Mouse (Mus musculus): ENCODE results near the gene Sapcd1.
A peak's percentile ranks its signal among the peaks of the same experiment; 100 is the strongest.
"Not testable (repeated sequence)": the region's sequence is repeated elsewhere in the genome, so short reads cannot be mapped to it uniquely, and the experiment has no call there.

Gene Sapcd1

DNA sequence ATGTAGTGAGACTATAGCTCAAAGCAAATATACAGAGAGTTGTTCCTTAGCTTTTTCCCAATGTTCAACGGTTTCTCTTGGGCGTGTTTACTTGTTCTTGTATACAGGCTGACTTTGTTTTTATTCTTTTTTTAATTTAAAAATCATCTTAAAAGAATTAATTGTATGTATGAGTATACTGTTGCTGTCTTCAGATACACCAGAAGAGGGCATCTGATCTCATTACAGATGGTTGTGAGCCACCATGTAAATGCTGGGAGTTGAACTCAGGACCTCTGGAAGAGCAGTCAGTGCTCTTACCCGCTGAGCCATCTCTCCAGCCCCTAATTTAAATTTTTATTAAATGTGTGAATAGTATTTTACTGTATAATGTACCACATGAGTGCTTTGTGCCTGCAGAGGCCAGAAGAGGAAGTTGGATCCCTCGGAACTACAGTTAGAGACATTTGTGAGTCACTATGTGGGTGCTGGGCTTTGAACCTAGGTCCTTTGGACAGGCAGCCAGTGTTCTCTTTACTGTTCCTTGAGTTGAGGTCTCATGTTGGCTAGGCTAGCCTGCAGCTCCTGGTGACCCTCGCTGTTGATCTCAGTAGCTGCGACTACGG lies 20.3 kb downstream of the Sapcd1 start:
- no peak for DNase-seq (ENCODE audit: low spot score)

DNA sequence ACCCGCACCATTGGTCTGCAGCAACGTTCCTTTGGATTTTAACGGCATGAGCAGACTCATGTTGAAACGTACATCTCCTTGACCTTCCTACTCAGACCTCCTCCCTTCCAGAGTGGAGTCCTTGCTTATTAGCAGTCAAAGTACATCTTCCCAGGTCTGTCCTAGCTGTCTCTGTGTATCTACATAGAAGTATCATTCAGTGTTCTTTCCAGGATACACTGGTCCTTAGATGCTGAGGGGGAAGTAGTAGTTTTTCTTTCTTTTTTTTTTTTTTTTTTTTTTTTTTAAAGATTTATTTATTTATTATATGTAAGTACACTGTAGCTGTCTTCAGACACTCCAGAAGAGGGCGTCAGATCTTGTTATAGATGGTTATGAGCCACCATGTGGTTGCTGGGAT lies 21.9 kb downstream of the Sapcd1 start:
- not testable (repeated sequence) for DNase-seq (ENCODE audit: low spot score)

DNA sequence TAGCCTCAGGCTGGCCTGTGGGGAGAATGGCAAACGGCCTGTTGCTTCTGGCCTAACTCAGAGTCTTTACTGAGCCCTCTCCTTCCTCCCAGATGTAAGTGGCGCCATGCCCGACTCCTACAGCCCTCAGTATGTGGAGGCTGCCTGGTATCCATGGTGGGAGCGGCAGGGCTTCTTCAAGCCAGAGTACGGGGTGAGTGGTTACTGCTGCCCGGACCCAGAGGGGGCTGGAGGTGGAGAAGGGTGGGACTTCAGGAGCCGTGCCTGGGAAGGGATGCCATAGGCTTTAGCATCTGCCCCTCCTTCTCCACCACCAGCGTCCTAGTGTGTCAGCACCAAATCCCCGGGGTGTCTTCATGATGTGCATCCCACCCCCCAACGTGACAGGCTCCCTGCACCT lies 22.7 kb downstream of the Sapcd1 start:
- no peak for DNase-seq (ENCODE audit: low spot score)

DNA sequence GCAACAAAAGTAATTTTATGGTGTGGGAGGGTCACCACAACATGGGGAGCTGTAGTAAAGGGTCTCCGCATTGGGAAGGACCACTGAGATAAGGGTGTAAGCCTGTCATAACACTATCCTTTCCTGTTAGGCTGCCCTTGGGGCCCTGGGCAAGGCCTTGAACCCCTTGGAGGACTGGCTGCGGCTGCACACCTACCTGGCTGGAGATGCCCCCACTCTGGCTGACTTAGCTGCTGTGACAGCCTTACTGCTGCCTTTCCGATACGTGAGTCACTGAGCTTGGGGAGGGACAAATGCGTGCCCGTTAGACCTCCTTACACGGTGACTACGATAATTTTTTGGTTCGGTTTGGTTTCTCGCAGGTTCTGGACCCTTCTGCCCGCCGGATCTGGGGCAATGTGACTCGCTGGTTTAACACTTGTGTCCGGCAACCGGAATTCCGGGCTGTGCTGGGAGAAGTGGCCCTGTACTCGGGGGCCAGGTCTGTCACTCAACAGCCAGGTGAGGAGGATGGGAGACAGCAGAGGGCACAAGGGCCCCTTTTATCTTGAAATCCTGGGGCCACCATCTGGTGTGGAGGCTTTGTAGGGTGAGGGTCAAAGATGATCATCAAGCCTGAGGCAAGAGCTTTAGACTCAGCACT lies 23.6 kb downstream of the Sapcd1 start:
- DNase-seq (ENCODE audit: low spot score): no peak

DNA sequence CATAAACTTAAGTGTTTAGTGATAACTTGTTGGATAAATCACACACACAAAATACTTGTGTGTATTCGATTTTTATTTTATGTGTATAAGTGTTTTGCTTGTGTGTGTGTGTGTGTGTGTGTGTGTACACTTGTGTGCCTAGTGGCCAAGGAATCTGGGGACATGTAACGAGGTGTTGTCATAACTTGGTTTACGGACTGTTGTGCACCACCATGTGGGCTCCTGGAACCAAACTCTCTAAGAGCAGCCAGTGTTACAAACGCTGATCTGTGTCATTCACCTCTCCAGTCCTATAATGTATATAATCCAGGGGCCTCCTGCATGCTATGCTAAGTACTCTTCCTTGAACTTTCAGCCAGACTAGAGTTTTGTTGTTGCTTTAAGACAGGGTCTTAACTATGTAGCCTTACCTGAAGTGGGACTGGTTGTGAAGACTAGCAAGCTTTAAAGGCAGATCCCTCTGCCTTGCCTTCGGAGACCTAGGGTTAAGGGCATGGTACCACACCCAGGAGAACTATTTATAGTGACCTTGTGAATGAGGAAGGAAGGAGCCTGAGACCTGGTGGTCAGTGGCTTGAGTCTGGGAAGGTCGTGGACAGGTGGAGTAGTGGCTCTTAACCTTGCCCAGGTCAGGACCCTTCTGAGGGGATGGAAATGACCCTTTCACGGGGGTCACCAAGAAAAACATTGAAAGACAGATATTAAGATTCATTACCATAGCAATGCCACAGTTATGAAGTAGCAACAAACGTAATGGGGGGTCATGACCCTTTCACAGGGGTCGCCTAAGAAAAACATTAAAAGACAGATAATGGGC lies 24.6 kb downstream of the Sapcd1 start:
- no peak for DNase-seq (ENCODE audit: low spot score)

DNA sequence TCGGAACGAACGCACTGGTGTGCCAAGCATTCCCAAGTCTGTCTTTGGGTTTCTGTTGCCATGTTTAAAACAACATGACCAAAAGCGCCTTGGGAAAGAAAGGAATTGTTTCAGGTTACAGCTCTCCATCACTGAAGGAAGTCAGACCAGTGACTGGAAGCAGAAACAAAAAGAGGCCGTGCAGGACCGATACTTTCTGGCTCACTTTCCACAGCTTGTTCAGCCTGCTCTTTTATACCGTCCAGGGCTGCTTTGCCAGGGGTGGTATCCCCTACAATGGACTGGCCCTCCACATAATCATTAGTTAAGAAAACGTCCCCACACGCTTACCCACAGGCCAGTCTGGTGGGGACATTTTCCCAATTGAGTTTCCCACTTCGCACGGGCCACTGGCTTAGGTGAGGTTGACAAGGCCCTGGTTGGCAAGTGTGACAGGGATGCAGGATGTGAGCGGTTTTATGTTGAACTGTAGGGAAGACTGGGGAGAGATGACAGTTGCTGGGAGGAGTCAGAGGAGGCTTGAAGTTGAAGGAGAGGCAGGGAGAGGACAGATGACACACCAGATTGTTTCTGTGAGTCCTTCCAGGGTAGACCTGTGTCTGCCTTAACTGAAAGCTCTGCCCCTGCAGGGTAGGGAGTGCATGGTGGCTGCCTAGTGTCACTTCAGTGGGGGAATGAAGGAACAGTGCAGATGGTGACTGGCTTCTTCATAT lies 25.5 kb downstream of the Sapcd1 start:
- DNase-seq (ENCODE audit: low spot score): no peak

DNA sequence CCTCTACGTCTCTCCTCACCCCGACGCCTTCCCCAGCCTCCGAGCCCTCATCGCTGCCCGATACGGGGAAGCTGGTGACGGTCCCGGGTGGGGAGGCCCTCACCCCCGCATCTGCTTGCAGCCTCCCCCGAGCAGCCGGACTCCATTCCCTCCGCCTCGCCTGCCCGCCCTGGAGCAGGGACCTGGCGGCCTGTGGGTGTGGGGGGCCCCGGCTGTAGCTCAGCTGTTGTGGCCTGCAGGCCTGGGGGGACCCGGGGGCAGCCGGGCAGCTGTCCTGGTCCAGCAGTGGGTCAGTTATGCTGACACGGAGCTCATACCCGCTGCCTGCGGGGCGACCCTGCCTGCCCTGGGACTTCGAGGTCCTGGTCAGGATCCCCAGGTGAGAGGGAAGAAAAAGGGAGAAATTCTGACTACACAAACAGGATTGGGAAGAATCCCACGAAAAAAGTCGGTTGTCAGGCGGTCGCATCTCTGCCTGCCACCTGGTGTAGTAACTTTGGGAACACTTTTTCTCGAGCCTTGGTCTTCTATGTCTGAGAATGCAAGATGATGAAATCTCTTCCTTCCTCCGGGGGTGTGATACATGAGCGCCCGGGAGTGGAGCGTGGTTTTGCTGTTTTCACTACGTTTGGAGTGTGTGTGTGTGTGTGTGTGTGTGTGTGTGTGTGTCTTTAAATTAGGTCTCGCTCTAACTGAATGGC lies 26.2 kb downstream of the Sapcd1 start:
- DNase-seq (ENCODE audit: low spot score): no peak

DNA sequence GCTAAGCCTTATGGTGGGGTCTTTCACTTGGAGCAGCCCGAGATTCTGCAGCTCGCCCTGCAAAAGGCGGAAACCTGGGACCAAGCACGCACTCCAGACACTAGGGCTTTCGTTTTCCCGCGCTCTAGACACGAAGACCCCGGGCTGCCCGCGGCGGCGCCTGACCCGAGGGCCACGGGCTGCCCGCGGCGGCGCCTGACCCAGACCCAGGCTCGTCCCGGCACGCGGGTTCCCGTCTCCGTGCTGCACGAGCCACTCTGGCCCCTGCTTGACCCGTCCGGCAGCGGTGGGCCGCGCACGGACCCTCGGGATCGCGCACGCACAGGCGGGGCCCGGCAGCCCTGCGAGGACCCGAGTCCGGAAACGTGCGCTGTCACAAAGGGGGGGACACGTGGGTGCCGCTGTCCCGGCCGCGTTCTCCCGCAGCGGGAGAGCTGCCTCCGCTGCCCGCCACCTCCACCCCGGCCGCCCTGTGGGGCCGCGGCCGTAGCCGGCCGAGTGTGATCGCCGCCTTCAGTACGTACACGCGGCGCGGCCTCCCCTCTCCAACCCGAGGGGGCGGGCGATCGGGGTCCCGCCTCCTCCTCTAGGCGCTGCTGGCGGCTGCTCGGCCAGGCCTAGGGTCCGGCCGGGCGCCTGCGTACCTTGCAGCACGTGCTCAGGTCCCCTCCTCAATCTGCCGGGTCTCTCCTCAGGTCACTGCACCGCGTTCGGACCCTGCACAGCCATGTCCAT lies 26.9 kb downstream of the Sapcd1 start, which contains the start of gene Vars:
Vars (plus strand) TSS at position 271 of the 735 bp plus-strand sequence.
- peak; percentile 83 for DNase-seq (ENCODE audit: low spot score)

DNA sequence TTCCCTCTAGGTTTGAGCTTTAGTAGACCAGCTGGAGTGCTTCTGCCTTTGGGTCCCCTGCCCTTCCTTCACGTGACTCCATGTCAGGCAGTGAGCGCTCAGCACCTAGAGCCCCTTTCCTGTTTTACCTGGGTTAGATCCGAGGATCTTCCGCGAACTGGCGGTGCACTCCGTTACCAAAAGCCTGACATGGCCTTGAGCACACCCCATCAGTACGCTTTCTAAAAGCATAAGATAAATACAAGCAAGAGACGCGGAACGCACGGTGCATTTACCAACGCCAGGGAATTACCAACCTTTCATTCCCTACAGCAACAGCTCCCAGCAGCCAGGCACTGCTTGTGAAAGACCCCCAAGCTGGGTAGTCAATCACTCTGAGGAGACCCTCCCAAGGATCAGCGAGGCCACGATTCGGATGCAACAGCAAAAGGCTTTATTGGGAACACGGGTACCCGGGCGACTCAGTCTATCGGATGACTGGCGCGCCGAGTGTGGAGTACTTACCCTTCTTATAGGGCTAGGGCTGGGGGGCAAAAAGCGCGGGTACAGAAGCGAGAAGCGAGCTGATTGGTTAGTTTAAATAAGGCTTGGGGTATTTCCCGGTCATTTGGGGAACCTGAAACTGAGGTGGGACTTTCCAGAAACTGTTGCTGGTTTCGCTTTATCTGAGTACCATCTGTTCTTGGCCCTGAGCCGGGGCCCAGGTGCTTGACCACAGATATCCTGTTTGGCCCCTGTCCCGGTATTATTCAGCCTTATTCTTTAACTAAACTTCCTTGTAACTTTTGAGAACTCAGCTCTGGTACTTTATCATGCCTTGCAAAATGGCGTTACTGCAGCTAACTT lies 27.7 kb downstream of the Sapcd1 start:
- not testable (repeated sequence) for DNase-seq (ENCODE audit: low spot score)

DNA sequence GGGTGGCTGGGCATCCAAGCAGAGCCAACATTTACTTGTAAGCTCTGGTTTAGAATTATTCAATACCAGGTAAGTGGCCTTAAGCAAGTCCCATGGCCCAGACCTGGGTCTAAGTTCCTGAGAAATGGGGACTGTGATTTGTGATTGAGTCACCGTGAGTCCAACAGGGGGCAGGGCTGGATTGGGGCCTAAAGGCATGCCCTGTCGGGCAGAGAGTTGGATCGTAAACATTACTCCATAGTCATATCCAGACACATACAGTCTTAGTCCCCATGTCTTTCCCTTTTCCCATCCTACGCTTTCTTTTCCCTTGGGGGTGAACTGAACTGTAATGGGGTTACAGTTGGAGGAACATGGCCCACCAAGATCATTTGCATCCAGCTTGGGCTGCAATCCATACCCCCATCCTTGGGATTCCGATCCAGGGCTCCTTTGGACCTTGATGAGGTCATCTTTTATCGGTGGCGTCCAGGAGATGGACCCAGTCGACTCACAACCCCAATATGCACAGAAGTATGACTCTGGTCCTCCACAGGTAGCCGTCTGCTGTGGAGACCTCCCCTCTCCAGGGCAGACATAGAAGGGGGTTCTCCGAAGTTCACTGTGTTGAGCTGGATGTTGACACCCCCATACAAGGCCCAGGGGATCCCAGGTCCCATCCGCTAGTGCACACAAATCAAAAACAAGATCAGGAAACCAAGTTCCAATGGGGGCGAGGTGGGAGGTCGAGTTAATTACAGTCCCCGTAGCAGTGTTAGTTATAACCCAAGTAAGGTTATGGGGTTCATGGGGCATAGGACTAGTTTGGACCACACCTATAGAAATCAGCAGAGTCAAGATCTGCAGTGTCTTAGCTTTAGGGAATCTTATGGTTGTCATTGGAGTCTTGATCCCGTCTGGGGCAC lies 29.0 kb downstream of the Sapcd1 start:
- no peak for DNase-seq (ENCODE audit: low spot score)

DNA sequence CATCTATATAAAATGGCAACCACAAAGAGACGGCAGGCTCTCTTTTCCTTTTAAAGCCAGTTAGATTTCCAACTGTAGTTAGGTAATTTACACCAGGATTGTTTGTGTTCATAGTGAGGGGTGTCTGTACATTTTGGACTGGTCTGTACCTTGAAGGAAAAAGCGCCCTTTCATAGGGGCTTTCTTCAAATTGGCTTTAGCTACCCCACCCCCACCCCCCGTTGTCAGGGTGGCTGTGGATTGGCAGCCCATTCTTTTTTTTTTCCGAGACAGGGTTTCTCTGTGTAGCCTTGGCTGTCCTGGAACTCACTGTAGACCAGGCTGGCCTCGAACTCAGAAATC lies 30.7 kb downstream of the Sapcd1 start:
- no peak for DNase-seq (ENCODE audit: low spot score)

DNA sequence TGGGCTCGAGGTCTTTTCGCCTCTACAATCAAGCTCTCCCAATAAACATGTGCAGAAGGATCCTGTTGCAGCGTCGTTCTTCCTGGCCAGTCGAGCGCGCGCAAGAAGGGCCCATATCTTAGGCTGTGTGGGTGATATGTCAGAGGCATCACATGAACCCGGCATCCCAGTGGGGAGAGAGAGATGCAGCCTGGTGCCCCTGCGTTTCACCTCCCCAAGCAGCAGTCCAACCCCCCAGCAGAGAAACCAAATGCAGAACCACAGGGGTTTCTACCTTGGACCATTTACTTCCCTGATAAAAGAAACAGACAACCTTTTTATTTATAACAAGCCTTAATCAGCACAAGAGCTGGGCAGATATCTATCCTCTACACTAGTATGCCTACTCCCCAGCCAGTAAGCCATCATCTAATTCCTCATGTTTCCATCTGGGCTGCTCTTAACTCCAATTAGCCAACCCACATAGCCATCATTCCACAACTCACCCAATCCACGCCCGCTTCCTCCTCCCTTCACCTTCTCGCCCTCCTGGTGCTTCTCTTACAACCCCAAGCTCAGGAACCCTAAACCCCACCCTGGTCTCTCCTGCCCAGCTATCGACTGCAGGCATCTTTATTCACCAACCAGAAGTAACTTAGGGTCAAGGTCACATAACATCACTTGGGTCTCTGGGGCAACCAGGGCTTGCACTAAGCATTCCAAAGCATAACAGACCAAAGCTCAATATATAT lies 31.2 kb downstream of the Sapcd1 start:
- DNase-seq (ENCODE audit: low spot score): no peak

DNA sequence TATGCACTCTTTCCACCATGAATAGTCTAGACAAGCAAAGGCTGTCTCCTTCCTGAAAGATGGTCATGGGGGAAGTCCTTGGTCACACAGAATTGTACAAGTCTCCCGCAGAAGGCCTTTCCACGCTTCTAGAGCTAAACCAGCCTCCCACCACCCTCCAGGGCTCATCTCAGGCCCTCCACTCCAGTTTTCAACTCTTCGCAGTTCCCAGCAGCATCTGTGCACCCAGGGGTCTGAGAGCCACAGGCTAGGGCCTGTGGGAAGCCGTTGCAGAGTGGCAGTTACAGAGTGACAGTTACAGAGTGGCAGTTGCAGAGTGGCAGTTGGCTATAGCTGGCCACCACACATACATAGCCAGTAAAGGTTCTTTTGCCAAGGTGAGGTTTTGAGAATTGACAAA lies 31.9 kb downstream of the Sapcd1 start:
- not testable (repeated sequence) for DNase-seq (ENCODE audit: low spot score)

DNA sequence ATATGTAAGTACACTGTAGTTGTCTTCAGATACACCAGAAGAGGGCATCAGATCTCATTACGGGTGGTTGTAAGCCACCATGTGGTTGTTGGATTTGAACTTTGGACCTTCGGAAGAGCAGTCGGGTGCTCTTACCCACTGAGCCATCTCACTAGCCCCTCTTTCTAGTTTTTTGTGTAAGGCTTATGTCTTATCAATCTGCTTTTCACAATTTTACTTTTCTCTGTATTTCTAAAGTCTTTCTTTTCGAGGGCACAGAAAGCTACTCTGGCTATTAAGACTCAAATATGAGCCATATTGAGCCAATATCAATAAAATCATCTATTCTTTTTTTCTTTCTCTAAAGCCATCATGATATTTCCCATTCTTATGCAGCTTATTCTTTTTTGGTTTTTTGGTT lies 32.6 kb downstream of the Sapcd1 start:
- DNase-seq (ENCODE audit: low spot score): not testable (repeated sequence)

DNA sequence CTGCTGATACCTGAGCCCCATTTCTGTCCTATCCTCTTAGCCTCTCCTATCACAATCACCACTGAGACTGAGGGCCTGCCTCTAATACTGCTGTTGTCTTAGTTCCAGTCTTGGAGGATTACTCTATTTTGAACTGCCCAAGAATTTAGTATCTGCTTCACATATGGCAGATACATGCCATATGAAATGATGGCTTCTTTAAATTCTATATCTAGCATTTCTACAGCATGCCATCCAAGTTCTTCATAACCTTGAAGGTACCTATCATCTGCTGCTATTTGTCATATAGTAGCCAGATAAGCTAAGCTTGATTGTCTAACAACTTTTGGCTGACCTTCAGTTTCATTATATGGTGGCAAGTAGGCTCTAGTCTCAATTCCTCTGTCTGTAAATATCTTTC lies 33.1 kb downstream of the Sapcd1 start:
- DNase-seq (ENCODE audit: low spot score): no peak

DNA sequence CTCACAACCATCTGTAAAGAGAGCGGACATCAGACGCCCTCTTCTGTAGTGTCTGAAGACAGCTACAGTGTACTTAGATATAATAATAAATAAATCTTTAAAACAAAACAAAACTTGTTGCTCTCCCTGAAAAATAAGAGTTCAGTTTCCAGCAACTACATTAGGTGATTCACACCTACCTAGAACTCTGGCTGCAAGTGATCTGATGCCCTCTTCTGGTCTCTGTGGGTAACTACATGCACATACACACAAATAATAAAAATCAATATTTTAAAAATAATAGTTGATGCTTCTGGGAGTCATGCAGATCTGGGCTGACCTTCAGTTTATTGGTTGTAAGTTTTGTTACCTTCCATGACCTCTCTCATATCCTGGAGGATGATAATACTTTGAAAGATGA lies 43.6 kb downstream of the Sapcd1 start:
- no peak for DNase-seq (ENCODE audit: low spot score)

DNA sequence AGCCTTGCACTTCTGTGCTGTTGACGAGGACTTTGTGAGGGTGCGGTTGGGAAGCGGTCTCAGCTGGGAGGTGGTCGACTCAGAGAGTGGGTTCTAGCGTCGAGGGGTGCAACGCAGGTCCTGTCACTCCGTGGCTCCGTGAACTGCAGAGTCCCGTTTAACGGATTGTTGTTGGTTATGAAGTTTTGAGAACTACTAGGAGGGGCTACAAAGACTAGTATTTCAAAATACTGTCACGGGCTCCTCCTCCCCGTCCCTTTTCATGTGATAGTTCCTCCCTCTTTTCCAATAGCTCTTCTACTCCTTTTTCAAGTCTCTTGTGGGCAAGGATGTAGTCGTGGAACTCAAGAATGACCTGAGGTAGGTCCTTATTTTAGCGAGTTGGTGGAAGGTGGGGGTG lies 45.5 kb downstream of the Sapcd1 start:
- no peak for DNase-seq (ENCODE audit: low spot score)

DNA sequence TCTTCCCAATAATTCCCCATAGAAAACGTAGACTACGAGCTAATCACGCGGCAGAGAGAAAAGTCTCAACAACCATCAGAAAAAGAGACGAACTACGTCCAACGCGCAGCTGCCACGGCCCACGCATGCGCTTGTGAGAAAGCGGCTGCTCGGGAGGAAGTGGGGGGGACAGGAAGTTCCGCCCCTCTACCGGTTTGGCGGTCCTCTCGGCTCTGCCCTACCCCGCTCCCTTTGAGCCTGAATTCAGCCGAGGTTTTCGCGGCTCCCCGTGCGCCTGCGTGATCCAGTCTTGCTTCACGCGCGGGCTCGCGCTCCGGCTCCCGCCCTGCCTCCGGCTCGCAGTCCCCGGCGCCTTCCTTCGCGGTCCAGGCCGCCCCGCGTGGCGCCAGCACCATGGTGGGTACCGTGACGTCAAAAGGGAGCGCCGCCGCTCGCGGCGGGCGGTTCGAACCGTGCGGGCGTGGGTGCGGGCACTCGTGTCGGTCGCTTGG lies 46.1 kb downstream of the Sapcd1 start, which contains the start of gene Lsm2:
Lsm2 (plus strand) TSS at position 173 of the 491 bp plus-strand sequence.
- DNase-seq (ENCODE audit: low spot score): peak; percentile 94
